Mouse (Mus musculus): ENCODE results near the gene Orc4. TPM values are rescaled to one million over a fixed set of nuclear protein-coding genes. Genes with fewer than 3 reads are reported as not detected.

Orc4 gene
- 0.23 and 0.48 TPM in 2 replicates for polyA plus RNA-seq (2012; rRNA removed)

GRCm38 (mm10) chr2:48950252-48950315, at the start of gene Orc4:
Gene Orc4, minus strand, starts transcription at chr2:48950277.

GRCm38 (mm10) chr2:48948841-48949584, 1.1 kb downstream of the Orc4 start, which contains the start of gene Mbd5:
Gene Mbd5, plus strand, starts transcription at chr2:48949508.

Other genes starting within 250 kb of the Orc4 start
- gene Acvr2a, start 136.2 kb downstream of the Orc4 start, polyA plus RNA-seq (2012; rRNA removed), result 1.2 TPM in 2 replicates
- 0.74 and 2.5 TPM in 2 replicates for gene Mbd5, start 769 bp downstream of the Orc4 start, polyA plus RNA-seq (2012; rRNA removed)

Measured in stomach, adult 2 months (tissue).